Mouse (Mus musculus) retina, embryonic 14.5 days (tissue): Measurements from ENCODE around the gene Ric8b.
A peak's percentile ranks its signal among the peaks of the same experiment; 100 is the strongest.

Experiments
- DNase-seq: peaks from one replicate; pipeline ENCODE4 v3.0.0-alpha.2; 2015; ENCODE audit warnings: low spot score

Gene Ric8b

GRCm38 (mm10) chr10:85006573-85007310 lies 89.3 kb downstream of the Ric8b start:
- DNase-seq = no peak

DNA sequence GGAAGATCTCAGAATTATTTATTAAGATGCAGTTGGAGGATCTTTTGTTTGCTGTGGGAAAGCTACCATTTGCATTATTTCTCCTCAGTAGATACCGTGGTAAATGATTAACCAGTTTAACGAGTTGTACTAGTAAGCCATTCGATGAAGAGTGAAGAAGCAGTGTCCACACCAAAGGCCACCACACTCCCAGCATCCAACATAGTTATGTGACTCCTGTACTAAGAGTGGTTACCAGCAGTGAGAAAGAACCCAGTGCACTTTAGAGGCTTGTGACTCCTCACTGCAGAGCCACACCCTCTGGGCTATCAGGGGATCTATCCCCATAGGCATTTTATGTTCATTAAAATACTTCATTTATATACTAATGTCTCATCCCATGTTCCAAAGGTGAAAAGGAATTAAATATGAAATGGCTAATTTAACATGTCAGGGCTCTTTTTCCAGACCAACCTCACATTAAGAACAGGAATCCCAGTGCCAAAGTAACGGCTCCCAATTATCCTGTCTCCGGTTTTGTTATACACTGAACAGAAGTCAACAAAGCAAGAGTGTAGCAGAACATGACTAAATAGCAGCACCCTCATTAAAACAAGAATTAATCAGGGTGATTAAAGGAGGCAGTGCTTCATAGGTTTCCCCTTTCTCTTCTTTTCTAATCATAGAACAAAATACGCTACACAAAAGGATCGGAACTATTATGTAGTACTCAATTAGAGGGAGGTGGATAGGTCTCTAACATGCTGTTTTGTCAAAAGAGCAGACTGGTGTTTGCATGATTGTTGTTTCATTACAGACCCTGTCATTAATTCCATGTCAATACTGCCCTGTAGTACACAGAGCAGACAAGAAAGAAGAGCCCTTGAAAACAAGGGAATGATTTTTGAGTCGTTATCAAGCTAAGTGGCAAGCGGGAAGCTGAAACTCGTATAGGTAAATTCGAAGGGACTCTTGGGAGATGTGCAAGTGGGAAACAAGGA lies 90.7 kb downstream of the Ric8b start:
- DNase-seq = peak; percentile 28

DNA sequence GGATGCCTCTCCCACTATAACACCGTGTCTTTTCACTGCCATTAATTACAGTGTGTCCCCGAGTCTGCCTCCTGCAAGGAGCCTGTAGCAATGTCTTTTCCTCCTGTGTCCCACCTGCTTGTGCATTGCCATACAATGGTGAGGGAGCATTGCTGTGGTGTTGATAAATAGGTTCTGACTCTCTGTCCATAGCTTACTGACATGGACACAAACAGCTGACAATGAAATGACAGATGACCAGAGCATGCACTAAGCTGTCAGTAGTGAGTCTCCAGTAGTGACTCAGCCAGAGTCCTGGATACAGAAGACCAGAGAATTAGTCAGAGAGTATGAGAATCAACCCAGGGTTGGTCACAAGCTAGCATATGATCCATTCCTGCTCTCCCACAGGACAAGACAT lies 93.7 kb downstream of the Ric8b start:
- DNase-seq = no peak

GRCm38 (mm10) chr10:85013464-85013863 lies 96.0 kb downstream of the Ric8b start:
- peak; percentile 67 for DNase-seq

- no peak for DNase-seq
Observed at GRCm38 (mm10) chr10:85013924-85014428, 96.6 kb downstream of the Ric8b start.

- DNase-seq = no peak
Observed at GRCm38 (mm10) chr10:85014456-85014976, 97.1 kb downstream of the Ric8b start.

DNA sequence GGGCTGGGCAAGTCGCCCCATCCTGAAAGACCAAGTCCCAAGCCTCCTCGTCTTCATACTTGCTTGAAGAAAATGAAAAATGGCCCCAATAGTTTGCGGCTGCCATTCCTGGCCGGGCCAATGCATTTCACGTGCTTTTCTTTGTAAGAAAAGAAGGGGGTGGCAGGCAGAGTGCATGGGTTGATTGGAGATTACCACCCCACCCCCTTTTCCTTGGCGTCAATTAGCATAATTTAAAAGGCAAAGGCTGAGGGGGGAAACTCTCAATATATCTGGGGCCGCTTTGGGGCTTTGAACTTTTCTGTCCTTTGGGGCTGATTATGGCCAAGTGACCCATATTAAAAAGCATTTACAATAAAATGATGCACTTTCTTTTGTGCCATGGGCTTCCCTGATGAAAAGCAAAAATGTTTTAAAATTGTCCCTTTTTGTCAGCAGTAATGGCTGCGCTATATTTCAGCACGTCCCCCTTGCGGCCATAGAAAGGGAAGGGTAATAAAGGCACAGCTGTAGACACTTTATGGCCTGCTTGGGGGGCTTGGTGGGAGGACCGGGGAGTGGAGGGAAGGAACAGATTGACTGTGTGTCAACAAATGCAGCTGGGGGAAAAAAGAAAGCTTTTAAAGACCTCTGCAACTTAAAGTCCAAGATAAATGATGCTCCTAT lies 105.4 kb downstream of the Ric8b start:
- DNase-seq = no peak

GRCm38 (mm10) chr10:85023313-85023666 lies 105.9 kb downstream of the Ric8b start:
- DNase-seq = no peak

GRCm38 (mm10) chr10:85025799-85026424 lies 108.5 kb downstream of the Ric8b start:
- no peak for DNase-seq

DNA sequence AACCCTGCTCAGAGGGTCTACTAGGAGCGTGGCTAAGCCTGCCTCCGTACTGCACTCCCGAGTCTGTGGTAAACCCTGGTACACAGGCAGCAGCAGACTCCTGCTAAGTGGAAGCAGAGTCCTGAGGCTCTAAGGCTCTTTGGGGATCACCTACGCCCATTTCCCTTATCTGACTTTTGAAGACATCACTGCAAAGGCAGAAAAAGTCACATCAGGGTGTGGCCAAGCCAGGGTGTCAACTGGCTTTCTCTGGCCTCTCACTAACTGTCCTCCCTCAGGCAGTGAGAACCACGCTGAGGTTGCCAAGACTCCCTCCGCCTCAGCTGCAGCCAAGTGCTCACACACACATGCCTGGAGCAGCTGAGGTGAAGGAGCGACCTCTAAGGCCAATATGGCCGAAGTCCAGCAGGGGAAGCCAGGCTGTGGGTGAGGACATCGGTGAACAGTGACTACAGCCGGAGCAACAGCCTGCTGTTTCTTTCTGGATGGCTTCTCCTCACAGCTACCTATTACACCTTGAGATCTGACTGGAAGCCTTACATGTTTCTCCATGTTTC lies 110.3 kb downstream of the Ric8b start:
- no peak for DNase-seq

- DNase-seq = no peak
Observed at GRCm38 (mm10) chr10:85035131-85035725, 117.8 kb downstream of the Ric8b start.

GRCm38 (mm10) chr10:85038147-85038546 lies 120.7 kb downstream of the Ric8b start:
- DNase-seq = no peak

DNA sequence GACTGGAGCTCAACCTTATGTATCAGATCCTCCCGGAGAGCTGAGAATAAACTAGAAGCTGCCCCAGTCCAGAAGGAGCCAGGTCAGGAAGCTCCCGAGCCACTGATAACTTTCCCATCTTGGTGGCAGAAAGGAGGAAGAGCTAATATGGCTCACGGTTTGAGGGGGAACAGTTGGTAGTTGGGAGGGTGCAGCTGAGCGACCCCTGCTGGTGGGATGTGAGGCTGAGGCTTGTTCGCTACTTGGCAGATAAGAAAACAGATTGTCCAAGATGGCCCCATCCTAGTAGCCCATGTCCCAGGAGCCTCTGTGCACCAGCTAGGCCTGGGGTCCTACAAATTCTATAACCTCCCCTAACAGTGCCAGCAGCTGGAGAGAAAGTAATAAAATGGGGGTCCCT lies 121.4 kb downstream of the Ric8b start:
- no peak for DNase-seq

GRCm38 (mm10) chr10:85044191-85044711 lies 126.8 kb downstream of the Ric8b start:
- peak; percentile 20 for DNase-seq

GRCm38 (mm10) chr10:85044732-85045720 lies 127.6 kb downstream of the Ric8b start:
- DNase-seq = peak; percentile 76

DNA sequence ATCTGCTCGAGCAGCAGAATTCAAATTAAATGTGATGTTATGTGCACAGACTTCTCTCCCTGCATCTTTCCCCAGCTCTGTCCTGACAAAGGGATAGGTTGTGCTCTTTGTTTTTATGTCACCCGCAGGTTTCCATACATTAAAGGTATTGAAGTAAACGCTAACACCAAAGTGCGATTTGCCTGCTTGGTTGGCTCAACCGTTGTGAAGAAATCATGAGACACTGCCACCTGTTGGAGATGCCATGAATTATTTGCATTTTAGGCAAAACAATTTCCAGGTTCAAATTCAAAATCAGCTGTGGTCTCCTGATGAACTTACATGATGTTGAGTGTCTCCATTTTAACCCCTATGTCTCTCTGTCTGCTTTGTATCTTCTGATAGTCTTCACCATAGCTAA lies 129.2 kb downstream of the Ric8b start:
- peak; percentile 63 for DNase-seq

- DNase-seq = no peak
Observed at GRCm38 (mm10) chr10:85048008-85048407, 130.6 kb downstream of the Ric8b start.

DNA sequence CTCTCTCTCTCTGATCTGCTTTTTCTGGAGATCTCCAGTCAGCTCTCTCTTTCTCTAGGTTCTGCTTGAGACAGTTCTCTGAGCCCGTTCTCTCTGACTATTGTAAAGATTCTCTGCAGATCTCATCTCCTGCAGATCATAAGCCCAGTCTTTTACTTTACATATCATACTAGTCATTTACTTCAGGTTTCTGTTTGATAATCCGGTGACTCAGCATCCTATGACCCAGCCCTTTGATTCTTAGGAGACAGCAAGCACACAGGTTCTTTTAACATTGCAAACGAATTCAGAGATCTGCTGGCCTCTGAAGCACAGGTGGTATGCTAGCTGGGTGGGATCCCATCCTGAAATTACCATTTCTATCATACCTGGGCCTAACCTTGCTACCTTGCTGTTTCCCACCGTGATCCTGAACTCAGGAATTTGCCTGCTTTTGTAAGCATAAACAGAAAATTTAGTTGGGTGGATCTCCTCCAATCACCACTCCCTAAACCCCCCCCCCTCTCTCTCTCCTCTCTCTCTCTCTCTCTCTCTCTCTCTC lies 133.3 kb downstream of the Ric8b start:
- DNase-seq = no peak

DNA sequence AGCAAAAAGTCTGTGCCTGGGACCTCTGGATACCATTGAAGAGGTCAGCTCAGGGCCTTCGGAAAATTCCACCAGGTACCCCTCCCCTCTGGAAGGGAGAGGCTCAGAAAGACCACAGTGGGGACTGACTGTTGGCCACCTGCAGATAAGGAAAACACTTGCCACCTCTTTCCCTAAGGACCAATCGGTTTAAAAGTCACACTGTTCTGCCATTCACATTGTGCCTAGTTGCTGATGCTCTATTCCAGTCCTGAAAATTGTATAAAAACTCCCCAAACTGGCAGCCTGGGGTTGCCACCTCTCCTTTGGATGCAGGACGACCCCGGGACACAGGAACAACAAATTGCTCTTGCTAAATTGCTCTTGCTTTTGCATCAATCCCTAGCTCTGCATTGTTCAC lies 135.0 kb downstream of the Ric8b start:
- DNase-seq = no peak
